Mouse (Mus musculus) adrenal gland, postnatal 14 days (tissue): ENCODE measurements around the gene Pole2. TPM values are rescaled to one million over a fixed set of nuclear protein-coding genes. Genes with fewer than 3 reads are reported as not detected.
"Not testable (repeated sequence)": the region's sequence is repeated elsewhere in the genome, so short reads cannot be mapped to it uniquely, and the experiment has no call there.

Source experiments
- DNase-seq: peaks from one replicate; pipeline ENCODE4 v3.0.0; 2021; ENCODE audit warnings: mixed read lengths
- microRNA-seq, 2 experiments: library from miRNA; unstranded; fragments of <30 nt; microRNA quantifications; one replicate each; pipeline ENCODE4 v1.2.0; 2021
- total RNA-seq: library from RNA; stranded (reverse); gene quantifications from 2 replicates; pipeline ENCODE4 v1.2.3, GENCODE M21; 2021

Pole2 gene
- total RNA-seq, 1 experiment from 2014 or later: 5.3 TPM

DNA sequence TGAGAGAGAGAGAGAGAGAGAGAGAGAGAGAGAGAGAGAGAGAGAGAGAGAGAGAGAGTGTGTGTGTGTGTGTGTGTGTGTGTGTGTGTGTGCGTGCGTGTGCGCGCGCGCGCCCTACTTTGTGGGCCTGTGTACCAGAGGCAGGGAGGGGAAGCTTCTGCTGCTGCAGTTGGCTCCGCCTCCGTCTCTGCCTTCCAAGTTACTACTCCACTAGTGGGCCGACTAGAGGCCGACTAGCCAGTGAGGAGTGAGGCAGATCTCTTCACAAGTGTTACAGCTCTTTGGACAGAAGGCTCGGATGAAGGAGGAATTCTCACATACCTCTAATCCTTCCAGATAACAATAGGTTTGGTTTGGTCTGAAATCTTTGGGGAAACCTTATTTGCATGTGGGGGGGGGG lies 48.6 kb downstream of the Pole2 start:
- DNase-seq: no peak

GRCm38 (mm10) chr12:69177526-69177925 lies 50.5 kb downstream of the Pole2 start:
- no peak for DNase-seq

DNA sequence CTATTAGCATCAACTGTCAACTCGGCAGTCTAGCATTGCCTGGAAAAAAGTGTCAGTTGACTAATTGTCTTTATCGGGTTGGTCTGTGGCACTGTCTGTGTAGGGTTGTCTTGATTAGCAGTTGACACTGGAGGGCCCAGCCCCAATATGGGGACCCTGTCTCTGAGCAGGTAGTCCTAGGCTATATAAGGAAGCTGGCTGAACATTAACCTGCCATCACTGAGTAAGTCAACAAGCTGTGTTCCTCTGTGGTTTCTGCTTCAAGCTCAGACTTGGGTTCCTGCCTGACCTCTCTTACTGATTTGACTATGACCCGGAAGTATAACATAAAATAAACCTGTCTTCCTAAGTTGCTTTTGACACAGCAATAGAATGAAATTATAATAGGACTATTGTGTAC lies 52.0 kb downstream of the Pole2 start:
- no peak for DNase-seq

- DNase-seq: no peak
Measured at GRCm38 (mm10) chr12:69171307-69171706, 56.7 kb downstream of the Pole2 start.

GRCm38 (mm10) chr12:69168461-69169106 lies 59.4 kb downstream of the Pole2 start, which contains the start of gene Lrr1:
Lrr1 (plus strand) TSS chr12:69168814.
- peak; percentile 91 for DNase-seq

DNA sequence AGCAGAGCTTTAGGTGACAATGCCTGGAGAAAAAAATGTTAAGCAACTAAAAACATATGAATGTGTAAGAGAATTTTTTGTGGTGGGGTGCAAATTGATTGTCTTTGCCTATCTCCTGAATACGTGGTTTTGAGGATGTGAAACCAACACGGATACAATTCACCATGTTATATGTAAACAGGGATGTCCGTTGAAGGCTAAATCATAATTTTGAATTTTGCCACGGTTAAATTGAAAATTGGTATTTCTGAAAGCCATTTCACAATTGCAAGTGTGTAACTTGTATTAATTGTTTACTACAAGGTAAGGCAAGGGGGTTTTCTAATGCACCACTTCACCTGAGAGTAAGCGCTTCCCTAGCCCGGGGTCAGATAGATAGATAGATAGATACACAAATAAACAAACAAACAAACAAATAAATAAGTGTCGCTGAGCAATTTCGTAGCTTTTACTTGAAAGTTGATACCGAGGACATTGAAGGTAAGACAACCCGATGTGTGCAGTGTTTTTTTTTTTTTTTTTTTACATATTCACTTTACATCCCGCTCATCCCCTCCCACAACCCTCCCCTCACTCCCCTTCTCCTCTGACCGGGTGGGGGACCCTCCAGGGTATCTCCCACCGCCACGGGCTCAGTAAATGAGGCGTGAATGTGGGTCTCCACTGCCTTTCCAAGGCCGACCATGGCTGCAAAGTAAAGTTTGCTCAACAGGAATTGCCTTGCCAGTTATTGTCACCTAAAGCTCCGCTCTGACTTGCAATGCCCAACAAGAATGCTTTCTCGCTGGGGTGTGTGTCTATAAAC lies 60.1 kb downstream of the Pole2 start:
- no peak for DNase-seq

GRCm38 (mm10) chr12:69166861-69167581 lies 61.0 kb downstream of the Pole2 start:
- not testable (repeated sequence) for DNase-seq

- DNase-seq: no peak
Measured at GRCm38 (mm10) chr12:69164904-69165303, 63.1 kb downstream of the Pole2 start.

DNA sequence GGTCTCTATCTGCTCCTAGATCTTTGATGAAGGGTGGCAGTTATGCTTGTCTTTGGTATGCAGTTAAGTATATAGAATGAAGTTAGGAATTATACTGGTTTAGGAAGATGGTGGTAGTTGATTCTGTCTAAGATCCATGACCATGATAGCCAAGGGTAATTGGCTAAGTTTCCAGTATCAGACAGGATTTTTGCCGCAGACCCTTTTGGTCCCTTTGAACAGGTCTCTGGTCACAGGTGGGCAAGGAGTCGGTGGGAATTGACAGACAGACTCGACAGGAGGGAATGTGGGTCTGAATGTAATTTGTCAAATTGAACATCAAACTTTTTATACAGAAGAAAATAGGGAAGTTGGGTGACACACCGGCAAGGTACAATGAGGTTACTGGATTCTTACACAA lies 64.4 kb downstream of the Pole2 start:
- DNase-seq: not testable (repeated sequence)

GRCm38 (mm10) chr12:69160677-69161076 lies 67.3 kb downstream of the Pole2 start:
- DNase-seq: not testable (repeated sequence)

GRCm38 (mm10) chr12:69159578-69159940 lies 68.4 kb downstream of the Pole2 start:
- no peak for DNase-seq

DNA sequence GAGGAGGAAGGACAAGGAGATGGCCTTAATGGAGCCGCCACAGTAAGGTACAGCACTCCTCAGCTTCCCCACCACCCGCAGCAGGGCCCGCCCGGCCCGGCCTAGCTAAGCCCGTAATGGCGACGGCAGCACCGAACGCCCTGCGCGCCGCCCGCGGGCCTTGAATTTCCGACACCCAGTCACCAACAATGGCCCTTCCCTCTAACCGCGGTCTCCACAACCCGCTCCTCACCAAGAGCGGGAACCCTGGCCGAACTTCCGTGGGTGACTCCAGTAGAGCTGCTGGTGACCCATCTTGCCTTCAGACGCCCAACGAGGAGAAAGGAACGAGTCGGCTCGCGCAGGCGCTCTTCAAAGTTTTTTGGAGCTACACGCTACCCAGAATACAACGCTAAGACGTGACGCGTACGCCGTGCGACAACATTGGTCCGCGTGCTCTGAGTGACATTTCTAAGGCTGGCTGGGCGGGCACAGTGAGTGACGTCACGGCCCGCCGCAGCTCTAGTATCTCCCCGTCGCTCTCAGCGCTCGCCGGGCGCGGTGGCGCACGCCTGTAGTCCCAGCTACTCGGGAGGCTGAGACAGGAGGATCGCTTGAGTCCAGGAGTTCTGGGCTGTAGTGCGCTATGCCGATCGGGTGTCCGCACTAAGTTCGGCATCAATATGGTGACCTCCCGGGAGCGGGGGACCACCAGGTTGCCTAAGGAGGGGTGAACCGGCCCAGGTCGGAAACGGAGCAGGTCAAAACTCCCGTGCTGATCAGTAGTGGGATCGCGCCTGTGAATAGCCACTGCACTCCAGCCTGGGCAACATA lies 69.0 kb downstream of the Pole2 start, which contains the start of gene Rps29:
Gene Rps29 (minus strand): TSS at position 422 of the 813 bp plus-strand sequence.
- peak; percentile 97 for DNase-seq

- no peak for DNase-seq
Measured at GRCm38 (mm10) chr12:69158366-69158764, 69.6 kb downstream of the Pole2 start.

GRCm38 (mm10) chr12:69157107-69157506 lies 70.9 kb downstream of the Pole2 start:
- no peak for DNase-seq

- no peak for DNase-seq
Measured at GRCm38 (mm10) chr12:69156436-69156835, 71.6 kb downstream of the Pole2 start.

- DNase-seq: no peak
Measured at GRCm38 (mm10) chr12:69155923-69156322, 72.1 kb downstream of the Pole2 start.

Small RNAs within 50 kb of the gene (microRNA-seq; reads per million reads assigned to microRNA genes)
- gene Gm47287: 0 reads per million in 2 experiments
- 4.9 to 6.8 reads per million in 2 experiments for gene Gm47295

Other genes with a start within 250 kb of the Pole2 start
- gene Rps29, start 69.0 kb downstream of the Pole2 start, total RNA-seq: 1,456 and 1,768 TPM in 2 replicates
- 1.3 and 2.3 TPM in 2 replicates for gene Lrr1, start 59.4 kb downstream of the Pole2 start, total RNA-seq
- 575 and 595 TPM in 2 replicates for gene Rpl36al, start 44.1 kb downstream of the Pole2 start, total RNA-seq
- 43.6 and 53.0 TPM in 2 replicates for gene Mgat2, start 44.0 kb downstream of the Pole2 start, total RNA-seq
- gene Gm49383, start 31.1 kb downstream of the Pole2 start, total RNA-seq: 6.2 and 7.2 TPM in 2 replicates
- 1.0 and 1.7 TPM in 2 replicates for gene Dnaaf2, start 29.8 kb downstream of the Pole2 start, total RNA-seq
- gene Gm49384, start 23.9 kb downstream of the Pole2 start, total RNA-seq: 3.9 and 4.4 TPM in 2 replicates
- gene Klhdc1, start 13.0 kb upstream of the Pole2 start, total RNA-seq: 7.8 and 10.0 TPM in 2 replicates
- gene Klhdc2, start 68.5 kb upstream of the Pole2 start, total RNA-seq: 55.6 and 67.7 TPM in 2 replicates
- gene Nemf, start 129.0 kb upstream of the Pole2 start, total RNA-seq: 39.1 and 45.4 TPM in 2 replicates
- 111 and 117 TPM in 2 replicates for gene Arf6, start 144.0 kb upstream of the Pole2 start, total RNA-seq
- 1.2 TPM in 1 of 2 replicates, not detected in the other for gene Gm9887, start 144.3 kb upstream of the Pole2 start, total RNA-seq